Mouse (Mus musculus): Measurements from ENCODE around the gene Slc26a3.

Slc26a3 gene

GRCm38 (mm10) chr12:31513724-31514503 is 123.2 kb downstream of the Slc26a3 start:
- no peak for DNase-seq

DNA sequence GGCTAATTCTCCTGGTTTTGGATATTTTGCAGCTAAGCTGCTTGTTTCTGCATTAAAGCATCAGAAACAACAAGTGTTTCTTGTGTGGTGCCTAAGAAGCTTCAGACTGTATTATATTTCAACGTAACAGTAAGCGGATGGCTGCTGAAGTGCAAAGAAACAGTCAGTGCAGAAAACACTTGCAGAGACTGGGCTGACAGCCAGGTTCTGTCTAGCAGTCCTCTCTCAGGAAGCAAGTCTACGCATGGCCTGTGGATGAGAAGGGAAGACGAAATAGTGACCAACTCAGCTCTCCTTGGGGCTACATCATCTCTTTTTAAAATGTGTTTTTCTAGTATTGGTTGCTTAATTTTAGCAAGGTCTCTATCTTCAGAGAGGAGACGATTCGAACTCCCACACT is 129.4 kb downstream of the Slc26a3 start:
- peak in 1 of 2 experiments; percentile 12 for DNase-seq

- DNase-seq, result no peak
Measured at GRCm38 (mm10) chr12:31521371-31521770, 130.7 kb downstream of the Slc26a3 start.

Data from lung, postnatal 4 days (tissue).